Mouse (Mus musculus) liver, embryonic 13.5 days (tissue): Measurements from ENCODE around the gene Gdpd1. TPM values are rescaled to one million over a fixed set of nuclear protein-coding genes. Genes with fewer than 3 reads are reported as not detected.

Experiments
- ATAC-seq: fragments of 200-750 bp; cut with Nextera tagmentation; 2 replicates; pipeline ENCODE4 v1.8.0; 2017; ENCODE audit warnings: low read depth, mild to moderate bottlenecking, moderate number of reproducible peaks, moderate library complexity
- DNase-seq: peaks from one replicate; pipeline ENCODE4 v3.0.0; 2022
- H3K27ac ChIP-seq: fragments of 300-500 bp; sonication (generic); 2 replicates; pipeline ENCODE4 v1.5.1; 2015; ENCODE audit warnings: moderate library complexity, mild to moderate bottlenecking, inconsistent platforms
- H3K27me3 ChIP-seq: fragments of 300-500 bp; sonication (generic); 2 replicates; pipeline ENCODE4 v1.6.1; 2015; ENCODE audit warnings: mild to moderate bottlenecking, inconsistent platforms
- H3K36me3 ChIP-seq: fragments of 300-500 bp; sonication (generic); 2 replicates; pipeline ENCODE4 v1.6.1; 2015; ENCODE audit warnings: mild to moderate bottlenecking, inconsistent platforms
- H3K4me1 ChIP-seq: fragments of 300-500 bp; sonication (generic); replicated peaks from 2 replicates; pipeline ENCODE4 v1.6.1; 2015; ENCODE audit warnings: inconsistent platforms
- H3K4me2 ChIP-seq: fragments of 300-500 bp; sonication (generic); 2 replicates; pipeline ENCODE4 v1.6.1; 2015; ENCODE audit warnings: inconsistent platforms, mild to moderate bottlenecking, moderate library complexity
- H3K4me3 ChIP-seq: fragments of 300-500 bp; sonication (generic); replicated peaks from 2 replicates; pipeline ENCODE4 v1.5.1; 2015; ENCODE audit warnings: mild to moderate bottlenecking, inconsistent platforms
- H3K9ac ChIP-seq: fragments of 300-500 bp; sonication (generic); 2 replicates; pipeline ENCODE4 v1.6.1; 2015; ENCODE audit warnings: mild to moderate bottlenecking, inconsistent platforms
- H3K9me3 ChIP-seq: fragments of 300-500 bp; sonication (generic); replicated peaks from 2 replicates; pipeline ENCODE4 v1.6.1; 2016; ENCODE audit warnings: inconsistent platforms
- WGBS: fragments of 180-500 bp; shearing (Covaris S2); methylation state at CpG from one replicate; pipeline ENCODE4 v1.1.7; 2015; ENCODE audit not compliant: insufficient replicate concordance; 5-methylcytosine and 5-hydroxymethylcytosine counted together
- polyA plus RNA-seq: library from polyadenylated mRNA; unstranded; fragments of >200 nt; fragmentation: Nextera tagmentation; extraction: Ambion mirVana; gene quantifications from 2 replicates; pipeline ENCODE4 v1.2.1, GENCODE M21; 2015

Gene Gdpd1
- polyA plus RNA-seq, 1 experiment from 2014 or later: 5.7 TPM

DNA sequence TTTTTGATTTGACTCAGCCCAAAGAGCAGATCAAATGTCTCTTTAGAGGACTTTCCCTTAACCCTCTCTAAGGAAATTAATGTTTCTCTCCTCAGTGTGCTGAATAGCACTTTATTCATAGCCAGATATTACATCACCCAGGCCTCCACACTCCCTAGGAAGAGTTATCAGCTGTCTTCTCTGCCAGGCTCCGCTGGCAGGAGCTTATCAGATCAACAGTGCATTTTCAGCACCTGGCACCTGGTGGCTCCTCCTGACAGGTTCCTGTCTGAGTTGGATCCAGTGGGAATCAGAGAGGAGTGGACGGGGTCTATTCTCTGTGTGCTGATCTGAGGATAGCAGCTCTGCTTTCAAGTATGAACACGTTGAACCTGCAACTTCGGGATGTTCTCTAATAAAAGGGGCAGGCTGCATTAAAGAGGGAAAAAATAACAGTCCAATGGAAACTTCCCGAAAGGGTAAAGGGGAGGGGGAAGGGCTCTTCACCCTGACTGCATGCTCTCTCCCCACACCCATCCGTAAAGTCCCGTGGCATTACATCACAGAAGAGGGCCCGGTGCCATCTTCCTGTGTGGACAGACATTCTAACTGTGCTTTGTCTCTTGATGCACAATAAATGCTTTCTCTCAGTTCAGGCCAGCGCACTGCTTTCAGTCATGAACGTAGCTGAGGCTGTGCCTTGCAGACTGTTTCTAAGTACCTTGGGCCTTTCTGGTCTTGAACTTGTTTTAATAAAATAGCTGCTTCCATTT, 71.6 kb downstream of the Gdpd1 start:
- Histone ChIP-seq H3K4me2 (no peak overlapping the region), H3K4me1 (no peaks in the 10 kb centered on the region), H3K27ac (no peak overlapping the region), H3K9me3 (no peaks in the 10 kb centered on the region), H3K36me3 (no peaks in the 10 kb centered on the region), H3K4me3 (no peak overlapping the region), H3K9ac (no peak overlapping the region), H3K27me3 (no peaks in the 10 kb centered on the region)
- DNase-seq: no peak
- ATAC-seq: no peak
- 64% methylated on average over 10 of the region's 10 CpGs for WGBS

GRCm38 (mm10) chr11:87001217-87001616, 72.6 kb downstream of the Gdpd1 start:
- Histone ChIP-seq H3K27ac (no peak overlapping the region), H3K4me2 (no peak overlapping the region), H3K27me3 (no peaks in the 10 kb centered on the region), H3K36me3 (no peaks in the 10 kb centered on the region), H3K9me3 (no peaks in the 10 kb centered on the region), H3K9ac (no peak overlapping the region), H3K4me3 (no peak overlapping the region), H3K4me1 (no peaks in the 10 kb centered on the region)
- 30% methylated on average over 8 of the region's 8 CpGs for WGBS
- DNase-seq (no peak), ATAC-seq (no peak)

GRCm38 (mm10) chr11:86996266-86996665, 77.6 kb downstream of the Gdpd1 start:
- ATAC-seq: no peak
- 60% methylated on average over 2 of the region's 2 CpGs for WGBS
- Histone ChIP-seq H3K27me3 (peaks cover 20% of the 10 kb centered on the region), H3K36me3 (no peaks in the 10 kb centered on the region), H3K27ac (no peak overlapping the region), H3K9me3 (no peaks in the 10 kb centered on the region), H3K4me1 (peaks cover 40% of the 10 kb centered on the region), H3K9ac (no peak overlapping the region), H3K4me2 (no peak overlapping the region), H3K4me3 (no peak overlapping the region)
- no peak for DNase-seq

GRCm38 (mm10) chr11:86995625-86996221, 78.1 kb downstream of the Gdpd1 start:
- DNase-seq (peak; percentile 40), ATAC-seq (no peak)
- no peak overlapping the region for H3K27ac ChIP-seq
- H3K9me3 ChIP-seq: no peaks in the 10 kb centered on the region
- no peak overlapping the region for H3K9ac ChIP-seq
- H3K4me2 ChIP-seq: no peak overlapping the region
- no peaks in the 10 kb centered on the region for H3K36me3 ChIP-seq
- peaks cover 41% of the 10 kb centered on the region for H3K4me1 ChIP-seq
- H3K4me3 ChIP-seq: no peak overlapping the region
- peaks cover 21% of the 10 kb centered on the region for H3K27me3 ChIP-seq
- 36% methylated on average over 6 of the region's 6 CpGs for WGBS

- Histone ChIP-seq H3K9me3 (no peaks in the 10 kb centered on the region), H3K36me3 (no peaks in the 10 kb centered on the region), H3K27ac (peak overlapping the region; percentile 29; the same call in 1 of the 2 replicates), H3K4me3 (no peak overlapping the region), H3K9ac (no peak overlapping the region), H3K27me3 (peaks cover 25% of the 10 kb centered on the region), H3K4me2 (peak overlapping the region; percentile 89; the same call in 1 of the 2 replicates), H3K4me1 (peaks cover 44% of the 10 kb centered on the region)
- WGBS: 36% methylated on average over 10 of the region's 10 CpGs
- no peak for DNase-seq
- ATAC-seq: no peak
Observed at GRCm38 (mm10) chr11:86994791-86995624, 78.9 kb downstream of the Gdpd1 start.

- Histone ChIP-seq H3K27me3 (peaks cover 25% of the 10 kb centered on the region), H3K27ac (peak overlapping the region; percentile 53), H3K9ac (no peak overlapping the region), H3K9me3 (no peaks in the 10 kb centered on the region), H3K4me3 (peak overlapping the region; percentile 74), H3K4me2 (peak overlapping the region; percentile 89), H3K4me1 (peaks cover 44% of the 10 kb centered on the region), H3K36me3 (no peaks in the 10 kb centered on the region)
- 7% methylated on average over 6 of the region's 6 CpGs for WGBS
- DNase-seq (no peak), ATAC-seq (no peak)
Observed at GRCm38 (mm10) chr11:86994330-86994729, 79.5 kb downstream of the Gdpd1 start.

GRCm38 (mm10) chr11:86993041-86994037, 80.5 kb downstream of the Gdpd1 start, which contains the start of gene Ypel2:
TSS of gene Ypel2 (minus strand) at chr11:86993707.
- Histone ChIP-seq H3K4me2 (peak within 1 kb of the TSS; percentile 89), H3K36me3 (no peaks in the 10 kb centered on the region), H3K4me3 (peak within 1 kb of the TSS; percentile 74), H3K4me1 (peaks cover 44% of the 10 kb centered on the region), H3K9me3 (no peaks in the 10 kb centered on the region), H3K27ac (peak within 1 kb of the TSS; percentile 66), H3K9ac (peak within 1 kb of the TSS; percentile 67), H3K27me3 (peaks cover 25% of the 10 kb centered on the region)
- under 1% methylated on average over 96 of the region's 96 CpGs for WGBS
- DNase-seq (peak; percentile 77), ATAC-seq (peak; percentile 95)

GRCm38 (mm10) chr11:86992461-86992988, 81.3 kb downstream of the Gdpd1 start:
- Histone ChIP-seq H3K4me3 (peak overlapping the region; percentile 74), H3K9ac (peak overlapping the region; percentile 67), H3K27ac (no peak overlapping the region), H3K9me3 (no peaks in the 10 kb centered on the region), H3K27me3 (peaks cover 25% of the 10 kb centered on the region), H3K4me2 (peak overlapping the region; percentile 89), H3K36me3 (no peaks in the 10 kb centered on the region), H3K4me1 (peaks cover 44% of the 10 kb centered on the region)
- DNase-seq (no peak), ATAC-seq (no peak)
- 7% methylated on average over 13 of the region's 13 CpGs for WGBS

DNA sequence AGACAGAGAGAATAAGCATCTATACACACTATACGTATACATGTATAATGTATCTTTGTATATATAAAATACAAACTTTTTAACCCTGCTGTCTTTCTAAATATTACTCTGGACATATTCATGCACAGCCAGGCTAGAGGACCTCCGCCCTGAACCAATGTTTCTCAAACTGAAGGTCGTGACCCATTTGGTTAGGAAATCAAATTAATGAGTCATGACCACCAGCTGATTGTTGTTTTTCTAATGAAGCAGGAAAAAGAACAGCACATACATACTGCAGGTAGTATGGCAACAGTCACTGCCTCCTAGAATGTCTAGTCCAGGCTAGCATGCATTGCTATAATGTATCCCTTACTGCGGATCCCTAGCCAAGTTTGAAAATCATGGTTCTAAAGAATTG, 82.6 kb downstream of the Gdpd1 start:
- Histone ChIP-seq H3K36me3 (no peaks in the 10 kb centered on the region), H3K27me3 (peaks cover 25% of the 10 kb centered on the region), H3K4me3 (no peak overlapping the region), H3K27ac (no peak overlapping the region), H3K9ac (no peak overlapping the region), H3K4me1 (peaks cover 44% of the 10 kb centered on the region), H3K9me3 (no peaks in the 10 kb centered on the region), H3K4me2 (no peak overlapping the region)
- ATAC-seq (no peak), DNase-seq (no peak)
- 71% methylated on average over 4 of the region's 4 CpGs for WGBS

DNA sequence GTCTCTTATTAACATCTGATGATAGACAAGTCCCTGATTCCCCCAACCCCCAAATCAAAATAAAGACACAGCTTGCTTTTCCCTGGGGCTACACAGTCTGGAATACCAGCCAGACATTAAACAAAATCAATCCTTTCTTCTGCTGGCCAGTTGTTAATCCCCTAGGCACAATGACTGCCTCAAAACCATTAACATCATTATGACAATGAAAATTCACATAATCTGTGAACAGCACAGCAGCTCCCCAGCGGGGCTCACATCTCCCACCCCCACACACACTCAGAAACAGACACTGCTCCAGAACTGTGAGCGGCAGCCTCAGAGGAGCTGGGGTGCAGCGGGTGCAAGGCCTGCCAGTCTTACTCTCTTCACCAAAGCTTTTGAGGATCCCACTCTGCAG, 83.6 kb downstream of the Gdpd1 start:
- Histone ChIP-seq H3K27me3 (peaks cover 25% of the 10 kb centered on the region), H3K4me1 (peaks cover 42% of the 10 kb centered on the region), H3K9ac (no peak overlapping the region), H3K4me2 (no peak overlapping the region), H3K36me3 (no peaks in the 10 kb centered on the region), H3K27ac (no peak overlapping the region), H3K9me3 (no peaks in the 10 kb centered on the region), H3K4me3 (no peak overlapping the region)
- ATAC-seq (no peak), DNase-seq (no peak)
- 72% methylated on average over 3 of the region's 3 CpGs for WGBS
